Mouse (Mus musculus): Measurements from ENCODE around the gene Hils1.

The Hils1 gene

GRCm38 (mm10) chr11:94941121-94941520 lies 26.3 kb upstream of the Hils1 start:
- TF ChIP-seq GATA4 (IDR thresholded peaks at IDR 0.05; ENCODE audit: insufficient replicate concordance, low read length) = no peak

- TF ChIP-seq GATA4 (IDR thresholded peaks at IDR 0.05; ENCODE audit: insufficient replicate concordance, low read length) = no peak
These were observed 25.6 kb upstream of the Hils1 start for GRCm38 (mm10) chr11:94941776-94942175.

GRCm38 (mm10) chr11:94942282-94943023 lies 24.9 kb upstream of the Hils1 start:
- TF ChIP-seq GATA4 (IDR thresholded peaks at IDR 0.05; ENCODE audit: insufficient replicate concordance, low read length) = no peak

GRCm38 (mm10) chr11:94943054-94943453 lies 24.3 kb upstream of the Hils1 start:
- TF ChIP-seq GATA4 (IDR thresholded peaks at IDR 0.05; ENCODE audit: insufficient replicate concordance, low read length) = no peak

GRCm38 (mm10) chr11:94944295-94944694 lies 23.1 kb upstream of the Hils1 start:
- TF ChIP-seq GATA4 (IDR thresholded peaks at IDR 0.05; ENCODE audit: insufficient replicate concordance, low read length) = no peak

GRCm38 (mm10) chr11:94945236-94945635 lies 22.2 kb upstream of the Hils1 start:
- TF ChIP-seq GATA4 (IDR thresholded peaks at IDR 0.05; ENCODE audit: insufficient replicate concordance, low read length) = no peak

GRCm38 (mm10) chr11:94952169-94952568 lies 15.2 kb upstream of the Hils1 start:
- TF ChIP-seq GATA4 (IDR thresholded peaks at IDR 0.05; ENCODE audit: insufficient replicate concordance, low read length) = no peak

- TF ChIP-seq GATA4 (IDR thresholded peaks at IDR 0.05; ENCODE audit: insufficient replicate concordance, low read length) = no peak
These were observed 12.3 kb upstream of the Hils1 start for GRCm38 (mm10) chr11:94955103-94955502.

- no peak for TF ChIP-seq GATA4 (IDR thresholded peaks at IDR 0.05; ENCODE audit: insufficient replicate concordance, low read length)
These were observed 9.7 kb upstream of the Hils1 start for GRCm38 (mm10) chr11:94957693-94958064.

GRCm38 (mm10) chr11:94958065-94958858 lies 9.1 kb upstream of the Hils1 start:
- TF ChIP-seq GATA4 (IDR thresholded peaks at IDR 0.05; ENCODE audit: insufficient replicate concordance, low read length) = no peak

GRCm38 (mm10) chr11:94962534-94963101 lies 4.8 kb upstream of the Hils1 start:
- no peak for TF ChIP-seq GATA4 (IDR thresholded peaks at IDR 0.05; ENCODE audit: insufficient replicate concordance, low read length)

- no peak for TF ChIP-seq GATA4 (IDR thresholded peaks at IDR 0.05; ENCODE audit: insufficient replicate concordance, low read length)
These were observed 794 bp downstream of the Hils1 start for GRCm38 (mm10) chr11:94968187-94968586.

- no peak for TF ChIP-seq GATA4 (IDR thresholded peaks at IDR 0.05; ENCODE audit: insufficient replicate concordance, low read length)
These were observed 3.0 kb downstream of the Hils1 start for GRCm38 (mm10) chr11:94970210-94970943.

- TF ChIP-seq GATA4 (IDR thresholded peaks at IDR 0.05; ENCODE audit: insufficient replicate concordance, low read length) = no peak
These were observed 4.7 kb downstream of the Hils1 start for GRCm38 (mm10) chr11:94971895-94972615.

- no peak for TF ChIP-seq GATA4 (IDR thresholded peaks at IDR 0.05; ENCODE audit: insufficient replicate concordance, low read length)
These were observed 5.5 kb downstream of the Hils1 start for GRCm38 (mm10) chr11:94972887-94973286.
